Mouse (Mus musculus) ES-E14 (cell line): ENCODE data around the gene Ube2d3. TPM values are rescaled to one million over a fixed set of nuclear protein-coding genes. Genes with fewer than 3 reads are reported as not detected.
A peak's percentile ranks its signal among the peaks of the same experiment; 100 is the strongest.

Experiments
- DNase-seq: peaks from one replicate; pipeline ENCODE4 v3.0.0-alpha.2; 2013; ENCODE audit warnings: low read depth, low spot score
- H3K27ac ChIP-seq: 2 replicates; pipeline ENCODE4 v1.5.1; 2012; ENCODE audit warnings: low read depth, mild to moderate bottlenecking, low read length, moderate library complexity, mixed read lengths; ENCODE audit not compliant: poor library complexity, insufficient read depth, severe bottlenecking
- H3K36me3 ChIP-seq: 2 replicates; pipeline ENCODE4 v1.6.1; 2012; ENCODE audit warnings: mild to moderate bottlenecking, low read length, moderate library complexity, mixed read lengths; ENCODE audit not compliant: control insufficient read depth, poor library complexity, insufficient read depth, severe bottlenecking
- H3K4me1 ChIP-seq, 2 experiments: fragments of 150-350 bp in 1 of 2; sonication (generic) in 1 of 2; 2 replicates each; pipeline ENCODE4 v1.6.1; 2012; ENCODE audit warnings: low read length in 2 of 2, mild to moderate bottlenecking in 1 of 2, mixed read lengths in 1 of 2; ENCODE audit not compliant: control insufficient read depth in 2 of 2, insufficient read depth in 2 of 2, poor library complexity in 1 of 2
- H3K4me3 ChIP-seq, 2 experiments: fragments of 150-350 bp in 1 of 2; sonication (generic) in 1 of 2; 2 replicates each; pipeline ENCODE4 v1.5.1; 2012; ENCODE audit warnings: low read length in 2 of 2, low read depth in 1 of 2, mild to moderate bottlenecking in 1 of 2, mixed read lengths in 1 of 2; ENCODE audit not compliant: insufficient read depth in 1 of 2, poor library complexity in 1 of 2, severe bottlenecking in 1 of 2
- H3K9ac ChIP-seq: 2 replicates; pipeline ENCODE4 v1.6.1; 2012; ENCODE audit warnings: low read depth, mild to moderate bottlenecking, low read length, mixed read lengths; ENCODE audit not compliant: poor library complexity, insufficient read depth, severe bottlenecking
- H3K9me3 ChIP-seq: fragments of 150-350 bp; sonication (generic); 2 replicates; pipeline ENCODE4 v1.6.1; 2012; ENCODE audit warnings: low read depth, mild to moderate bottlenecking, low read length; ENCODE audit not compliant: control insufficient read depth, insufficient read depth
- CHD2 ChIP-seq: IDR thresholded peaks from 2 replicates; pipeline ENCODE4 v1.6.1; 2014; ENCODE audit warnings: mild to moderate bottlenecking, low read depth, low read length, inconsistent platforms
- HCFC1 ChIP-seq: IDR thresholded peaks from 2 replicates; pipeline ENCODE4 v1.6.1; 2012; ENCODE audit warnings: low read length, inconsistent platforms, borderline replicate concordance; ENCODE audit not compliant: insufficient read depth
- MAFK ChIP-seq: IDR thresholded peaks from 2 replicates; pipeline ENCODE4 v1.6.1; 2014; ENCODE audit warnings: mild to moderate bottlenecking, low read depth, low read length, inconsistent platforms; ENCODE audit not compliant: insufficient read depth
- ZC3H11A ChIP-seq: IDR thresholded peaks from 2 replicates; pipeline ENCODE4 v1.6.1; 2012; ENCODE audit warnings: low read depth, mild to moderate bottlenecking, inconsistent platforms, low read length, borderline replicate concordance
- ZNF384 ChIP-seq: IDR thresholded peaks from 2 replicates; pipeline ENCODE4 v1.6.1; 2012; ENCODE audit warnings: low read depth, low read length, inconsistent platforms
- in situ Hi-C, 2 experiments: fragments of 600-800 bp; cut with MboI; formaldehyde crosslinking; loops; one replicate each; pipeline ENCODE4 v1.15.1; 2025; ENCODE audit warnings: low sequenced_read_pairs in 2 of 2, inconsistent platforms in 1 of 2; ENCODE audit not compliant: unreplicated experiment in 2 of 2
- total RNA-seq: library from RNA; depleted of rRNA; stranded (reverse); fragments of 300-350 nt; gene quantifications from 2 replicates; pipeline ENCODE4 v1.2.3, GENCODE M21; 2012

Gene Ube2d3
- total RNA-seq, 1 experiment, result 321 TPM

DNA sequence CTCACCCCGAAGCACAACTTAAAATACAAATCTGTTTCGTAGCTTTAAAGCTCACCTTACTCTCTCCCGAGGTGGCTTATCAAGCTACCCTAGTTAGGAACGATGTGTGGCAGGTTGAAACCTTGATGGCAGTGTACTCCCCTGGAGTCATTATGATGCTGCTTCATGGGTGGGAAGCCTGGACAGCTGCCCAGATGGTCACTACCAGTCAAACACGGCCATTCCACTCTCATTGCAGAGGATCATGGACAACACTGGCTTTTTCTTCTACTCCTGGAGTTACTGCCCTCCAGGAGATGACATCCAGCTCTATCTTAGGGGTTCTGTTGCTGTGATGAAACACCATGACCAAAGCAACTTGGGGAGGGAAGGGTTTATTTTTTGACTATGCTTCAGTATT is 65.2 kb downstream of the Ube2d3 start:
- no peaks in the 10 kb centered on the region for H3K36me3 ChIP-seq
- H3K4me3 ChIP-seq, result no peak overlapping the region
- H3K4me1 ChIP-seq, result peaks cover 6% of the 10 kb centered on the region in 2 experiments; a peak in 2 of 4 replicates
- no peak for DNase-seq
- H3K27ac ChIP-seq, result no peak overlapping the region
- in situ Hi-C loops, result no loop called here
- H3K9ac ChIP-seq, result no peak overlapping the region
- no peaks in the 10 kb centered on the region for H3K9me3 ChIP-seq
- TF ChIP-seq MAFK (no peak), ZNF384 (no peak), HCFC1 (no peak), CHD2 (no peak), ZC3H11A (no peak)

DNA sequence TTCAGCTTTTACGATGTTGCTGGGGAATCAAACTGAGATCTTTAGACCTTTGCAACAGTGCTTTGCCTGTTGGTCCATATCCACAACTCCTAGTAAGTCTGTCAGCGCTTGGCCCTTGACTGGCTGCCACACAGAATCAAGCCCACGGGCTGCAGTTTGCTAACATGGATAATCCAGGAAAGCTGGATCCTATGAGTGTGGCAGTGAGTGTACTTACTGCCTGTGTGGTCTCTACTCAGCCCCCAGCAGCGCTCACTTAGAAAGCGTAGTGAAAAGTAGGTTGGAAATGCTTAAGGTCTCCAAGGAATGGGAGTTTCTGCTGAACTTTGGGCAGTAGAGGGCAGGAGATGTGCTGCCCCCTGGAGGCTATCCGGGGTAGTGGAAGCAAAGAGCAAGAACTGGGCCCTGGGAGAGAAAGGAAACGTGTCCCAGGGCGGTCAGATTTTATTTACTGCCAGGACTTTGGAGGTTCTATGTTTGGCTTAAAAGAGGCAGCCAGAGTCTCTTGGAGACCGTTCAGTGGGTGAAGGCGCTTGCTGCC is 67.5 kb downstream of the Ube2d3 start:
- Histone ChIP-seq H3K27ac (peak overlapping the region; percentile 80), H3K9me3 (no peaks in the 10 kb centered on the region), H3K36me3 (no peaks in the 10 kb centered on the region), H3K4me1 (peaks cover 6% of the 10 kb centered on the region in 2 experiments; a peak in 2 of 4 replicates), H3K4me3 (peak overlapping the region; percentile 35 to 60; a peak in 3 of 4 replicates), H3K9ac (peak overlapping the region; percentile 70)
- DNase-seq, result peak; percentile 81
- no peak for TF ChIP-seq ZC3H11A
- TF ChIP-seq MAFK, result no peak
- peak; percentile 49; the same call in 1 of the 2 replicates for TF ChIP-seq HCFC1
- in situ Hi-C loops, result no loop called here

DNA sequence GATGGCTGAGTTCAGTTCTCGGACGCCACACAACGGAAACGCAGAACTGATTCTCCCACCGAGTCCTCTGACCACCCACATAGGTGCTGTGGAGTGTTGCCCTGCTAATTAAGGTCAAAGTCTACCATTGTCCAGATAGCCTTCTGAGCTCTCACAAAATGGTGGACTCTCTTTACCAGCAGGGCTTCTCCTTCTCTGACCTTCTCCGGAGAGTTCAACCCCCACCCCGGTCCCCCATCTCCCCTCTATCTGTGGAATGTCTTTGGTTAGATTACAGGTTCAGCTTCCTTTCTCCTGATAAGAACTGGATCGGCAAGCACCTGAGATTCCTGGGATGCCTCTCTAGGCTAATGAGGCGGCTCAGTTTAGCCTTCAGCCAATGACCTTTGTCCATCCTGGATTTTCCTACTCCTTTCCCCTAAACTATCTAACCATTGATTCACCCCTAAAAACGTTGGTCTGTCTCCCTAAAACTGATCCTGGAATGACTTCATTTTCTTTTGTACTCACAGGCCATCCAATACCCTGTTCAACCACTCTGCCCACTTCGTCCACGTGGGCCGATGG is 68.0 kb downstream of the Ube2d3 start:
- Histone ChIP-seq H3K4me1 (peaks cover 6% of the 10 kb centered on the region in 2 experiments; a peak in 2 of 4 replicates), H3K36me3 (no peaks in the 10 kb centered on the region), H3K4me3 (peak overlapping the region; percentile 35 to 60), H3K9ac (peak overlapping the region; percentile 70), H3K27ac (peak overlapping the region; percentile 80), H3K9me3 (no peaks in the 10 kb centered on the region)
- no peak for DNase-seq
- no peak for TF ChIP-seq CHD2
- no peak for TF ChIP-seq ZNF384
- TF ChIP-seq HCFC1, result no peak
- no peak for TF ChIP-seq ZC3H11A
- no peak for TF ChIP-seq MAFK
- in situ Hi-C loops, result no loop called here

DNA sequence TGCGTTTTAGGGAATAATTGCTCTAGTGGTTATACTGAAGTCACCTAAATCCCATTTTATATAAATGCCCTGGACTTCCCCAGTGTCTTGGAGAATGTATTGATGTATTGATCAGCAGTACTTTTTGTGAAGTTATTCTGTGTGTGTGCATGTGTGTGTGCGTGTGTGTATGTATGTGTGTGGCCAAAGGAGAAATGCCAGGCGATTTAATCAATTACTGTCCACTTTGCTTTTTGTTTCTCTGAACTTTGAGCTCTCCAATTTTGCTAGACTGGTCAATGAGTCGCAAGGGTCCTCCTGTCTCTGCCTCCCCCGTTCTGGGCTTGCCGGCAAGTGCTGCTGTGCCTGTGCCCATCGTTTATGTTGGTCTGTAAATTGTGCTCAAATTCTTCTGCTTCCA is 69.6 kb downstream of the Ube2d3 start:
- TF ChIP-seq ZNF384, result no peak
- no peak for TF ChIP-seq ZC3H11A
- TF ChIP-seq MAFK, result no peak
- no peak for TF ChIP-seq HCFC1
- TF ChIP-seq CHD2, result no peak
- Histone ChIP-seq H3K9me3 (no peaks in the 10 kb centered on the region), H3K27ac (no peak overlapping the region), H3K4me3 (no peak overlapping the region), H3K4me1 (peaks cover 2 to 6% of the 10 kb centered on the region in 2 experiments; a peak in 3 of 4 replicates), H3K36me3 (no peaks in the 10 kb centered on the region), H3K9ac (no peak overlapping the region)
- in situ Hi-C loops, result no loop called here
- no peak for DNase-seq

DNA sequence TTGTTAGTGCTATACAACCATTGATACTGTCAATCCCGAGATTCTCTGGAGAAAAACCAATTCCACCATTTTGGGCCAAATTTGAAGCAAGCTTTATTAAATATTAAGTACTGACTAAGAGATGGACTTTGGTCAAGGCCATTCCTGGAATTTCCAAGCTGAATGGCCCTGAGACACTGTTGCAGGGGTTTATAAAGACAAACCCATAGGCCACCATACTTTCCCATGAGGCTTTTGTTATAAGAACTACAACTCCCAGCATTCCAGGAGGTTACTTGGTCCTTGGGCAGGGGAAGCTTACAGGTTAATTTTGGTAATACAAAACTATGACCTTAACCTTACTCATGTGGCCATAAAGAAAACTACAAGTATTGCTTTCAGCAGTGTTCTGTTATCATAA is 70.2 kb downstream of the Ube2d3 start:
- Histone ChIP-seq H3K36me3 (no peaks in the 10 kb centered on the region), H3K4me1 (peaks cover 2 to 6% of the 10 kb centered on the region in 2 experiments; a peak in 3 of 4 replicates), H3K4me3 (no peak overlapping the region), H3K9me3 (no peaks in the 10 kb centered on the region), H3K27ac (no peak overlapping the region), H3K9ac (no peak overlapping the region)
- in situ Hi-C loops, result no loop called here
- TF ChIP-seq ZC3H11A (no peak), MAFK (no peak), HCFC1 (peak; percentile 95), CHD2 (no peak)
- no peak for DNase-seq
